Mouse (Mus musculus) induced T-regulatory cell, adult 2 months (primary cell): ENCODE measurements around the gene Ethe1.

Experiments
- DNase-seq: peaks from one replicate; pipeline ENCODE4 v3.0.0-alpha.2; 2012; ENCODE audit warnings: low read depth

Gene Ethe1

DNA sequence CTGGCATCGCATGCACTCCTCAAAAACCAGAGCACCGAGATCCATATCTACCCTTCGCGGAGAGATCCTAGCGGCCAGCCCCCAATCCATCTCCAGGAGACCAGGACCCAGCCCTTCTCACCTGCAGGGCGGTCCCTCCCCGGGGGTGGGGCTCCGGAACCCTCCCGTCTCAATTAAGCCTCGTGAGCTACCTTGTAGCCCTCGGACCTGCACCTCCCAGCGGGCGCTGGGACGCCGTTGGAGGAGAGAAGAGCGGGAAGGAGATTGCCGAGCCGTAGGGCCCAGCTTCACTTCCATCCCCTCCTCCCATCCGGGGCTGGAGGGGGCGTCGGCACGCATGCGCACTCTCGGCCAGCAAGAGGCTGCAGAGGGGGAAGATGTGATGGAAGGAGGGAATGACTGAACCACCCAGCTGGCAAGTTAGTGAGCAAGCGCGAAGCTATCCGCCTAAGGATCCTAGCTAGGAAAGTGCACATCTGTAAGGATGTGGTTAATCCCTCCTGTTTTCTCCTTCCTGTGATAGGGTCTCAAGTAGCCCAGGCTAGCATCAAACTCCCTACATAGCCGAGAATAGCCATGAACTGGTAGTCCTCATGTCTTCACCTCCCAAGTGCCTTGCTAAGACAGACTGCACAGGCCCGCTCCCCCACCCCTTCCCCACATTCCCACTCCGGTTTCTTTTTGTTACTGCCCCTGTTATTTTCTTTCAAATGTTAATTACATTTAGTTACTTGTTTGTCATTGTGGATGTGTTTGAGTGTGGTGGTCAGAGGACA, at the start of gene Ethe1, which contains the start of gene Zfp575:
Gene Ethe1 (plus strand): TSS at position 214 of the 776 bp plus-strand sequence.
Gene Zfp575 (minus strand): TSS at position 312 of the 776 bp plus-strand sequence.
- peak; percentile 38 for DNase-seq

DNA sequence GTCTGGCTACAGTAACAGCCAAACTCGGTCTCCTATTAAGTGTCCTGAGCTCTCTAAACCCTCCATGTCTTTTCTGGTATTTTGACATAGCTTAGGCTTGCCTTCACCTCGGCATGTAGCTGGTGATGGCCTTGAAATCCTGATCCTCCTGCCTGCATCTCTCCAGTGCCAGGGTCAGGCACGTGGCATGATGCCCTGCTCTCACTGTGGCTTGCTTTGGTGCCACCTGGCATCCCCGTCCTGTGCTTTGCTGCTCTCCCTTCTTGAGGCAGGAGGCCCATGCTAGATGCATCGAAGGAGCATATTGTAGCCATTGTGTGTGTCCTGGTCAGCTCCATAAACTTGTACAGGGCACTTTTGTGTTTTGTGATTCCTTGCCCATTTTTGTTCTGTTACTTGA, 49.8 kb upstream of the Ethe1 start:
- DNase-seq: no peak

DNA sequence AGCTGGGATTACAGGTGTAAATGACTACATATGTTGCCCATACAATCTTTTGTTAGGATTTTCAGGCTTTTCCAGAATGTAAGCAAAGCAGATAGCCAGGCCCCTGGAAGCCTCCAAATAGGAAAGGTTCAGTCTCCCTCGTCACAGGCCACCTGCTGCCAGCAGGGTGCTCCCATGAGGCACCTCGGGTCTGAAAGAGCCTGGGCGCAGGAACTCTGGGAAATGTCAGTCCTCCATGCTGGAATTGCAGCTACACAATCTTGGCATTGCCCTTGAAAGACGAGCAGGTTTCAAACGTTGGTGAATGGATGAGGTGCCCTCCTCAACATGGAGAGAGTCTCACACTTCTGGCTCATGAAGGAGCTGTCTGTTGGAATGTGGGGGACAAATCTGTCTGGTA, 49.2 kb upstream of the Ethe1 start:
- DNase-seq: no peak

DNA sequence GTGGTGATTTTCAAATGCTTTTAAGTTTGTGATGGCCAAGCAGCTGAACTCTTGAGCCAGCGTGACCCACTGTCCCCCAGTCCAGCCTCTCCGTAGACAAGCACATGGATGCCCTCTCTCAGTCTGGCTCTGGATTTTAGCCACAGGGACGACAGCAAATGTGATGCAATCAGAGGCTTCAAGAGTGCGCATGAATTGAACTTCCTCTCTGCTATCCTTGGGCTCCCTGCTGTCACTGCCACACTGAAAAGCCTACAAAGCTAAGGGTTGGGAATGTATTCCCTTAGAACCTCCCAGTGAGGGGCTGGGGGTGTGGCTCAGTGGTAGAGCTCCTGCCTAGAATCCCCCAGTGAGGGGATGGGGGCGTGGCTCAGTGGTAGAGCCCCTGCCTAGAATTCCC, 48.6 kb upstream of the Ethe1 start:
- DNase-seq: no peak

DNA sequence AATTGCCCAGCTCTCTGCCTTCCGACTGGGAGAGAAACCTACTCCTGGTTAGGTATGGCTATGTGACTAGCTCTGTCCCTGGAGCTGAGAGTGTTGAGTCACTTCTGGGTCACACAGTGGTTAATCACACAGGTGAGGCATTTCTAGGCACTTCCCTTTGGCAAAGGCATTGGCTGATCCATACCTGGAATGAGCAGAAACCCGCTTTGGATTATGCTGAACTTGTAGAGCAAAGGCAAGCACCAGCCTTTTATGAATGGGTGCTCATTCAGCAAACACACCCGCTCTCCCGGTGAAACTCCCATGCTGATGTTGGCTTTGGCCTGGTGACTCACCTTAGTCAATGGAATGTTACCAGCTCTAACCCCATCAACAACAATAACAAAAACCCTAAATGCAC, 47.7 kb upstream of the Ethe1 start:
- DNase-seq: no peak

DNA sequence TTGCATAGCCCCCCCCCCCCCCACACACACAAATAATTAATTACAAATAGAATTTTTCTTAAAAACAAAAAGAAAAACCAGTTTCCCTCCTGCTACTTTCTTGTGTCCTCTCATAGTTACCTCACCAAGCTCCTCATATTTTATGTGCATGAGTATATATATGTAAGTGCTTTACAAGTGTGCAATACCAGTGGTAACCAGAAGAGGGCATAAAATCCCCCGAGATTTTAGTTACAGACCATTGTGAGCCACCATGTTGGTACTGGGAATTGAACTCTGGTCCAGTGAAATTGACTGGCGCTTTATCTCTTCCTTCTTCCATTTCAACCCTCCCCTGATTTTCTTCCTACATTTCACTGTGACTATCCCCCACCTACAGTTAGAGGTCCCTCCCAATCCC, 42.8 kb upstream of the Ethe1 start:
- DNase-seq: peak; percentile 67

DNA sequence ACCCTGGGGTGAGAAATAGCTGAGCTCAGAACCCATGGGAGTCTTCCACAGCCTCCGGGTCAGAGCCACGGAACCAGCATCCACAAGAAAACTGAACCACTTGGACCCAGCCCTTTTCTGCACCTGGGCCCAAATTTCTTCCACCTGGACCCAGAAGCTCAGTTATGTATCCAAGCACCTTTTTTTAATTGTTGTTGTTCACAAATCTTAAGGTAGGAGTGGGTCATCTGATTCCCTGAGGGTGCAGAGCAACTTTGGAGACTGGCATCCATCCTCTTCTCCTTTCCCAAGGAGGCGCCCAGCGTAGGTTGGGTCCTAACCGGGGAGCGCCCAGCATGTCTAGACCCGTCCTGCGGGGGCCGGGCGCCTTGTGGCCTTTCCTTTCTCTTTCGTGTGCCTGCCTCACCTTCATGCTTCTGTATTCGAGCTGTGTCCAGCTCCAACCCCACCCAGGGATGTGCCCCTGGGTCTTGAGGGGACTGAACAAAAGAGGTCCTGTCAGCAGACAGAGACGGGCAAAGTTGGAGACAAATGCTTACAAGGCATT, 41.2 kb upstream of the Ethe1 start, which contains the start of the genes Pinlyp and Xrcc1:
Gene Pinlyp (minus strand): TSS at position 51 of the 547 bp plus-strand sequence.
Gene Xrcc1 (plus strand): TSS at position 222 of the 547 bp plus-strand sequence.
- DNase-seq: no peak

DNA sequence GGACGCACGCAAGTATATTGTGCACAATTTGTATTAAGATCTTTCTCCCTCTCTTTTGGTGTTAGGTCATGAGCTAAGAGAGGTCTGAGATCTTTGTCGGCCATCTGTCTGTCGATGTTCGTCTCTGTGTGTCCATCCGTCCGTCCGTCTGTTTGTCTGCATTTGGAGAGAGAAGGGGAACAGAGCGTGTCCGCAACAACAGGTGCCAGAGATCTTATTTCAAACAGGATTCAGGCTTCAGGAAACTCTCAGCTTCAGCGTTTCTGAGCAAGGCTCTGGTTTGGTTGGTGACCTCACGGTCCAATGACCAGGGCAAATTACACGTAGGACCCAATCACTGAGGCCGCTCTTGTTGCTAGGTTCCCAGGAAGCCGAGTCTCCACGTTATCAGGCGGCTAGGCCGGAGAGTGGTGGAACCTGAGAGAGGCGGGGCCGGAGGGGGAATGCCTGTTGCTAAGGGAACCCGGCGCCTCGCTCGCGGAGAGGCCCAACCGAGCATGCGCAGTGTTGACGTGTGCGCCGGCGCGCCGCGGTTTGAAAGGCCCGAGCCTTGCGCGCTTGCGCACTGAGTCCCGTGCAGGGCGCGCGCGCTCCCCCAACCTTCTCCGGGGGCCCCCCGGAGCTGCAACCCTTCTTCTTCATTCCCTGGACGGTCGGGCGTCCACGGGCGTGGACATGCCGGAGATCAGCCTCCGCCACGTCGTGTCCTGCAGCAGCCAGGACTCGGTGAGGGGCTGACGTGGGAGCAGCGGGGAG, 40.5 kb upstream of the Ethe1 start:
- peak; percentile 99 for DNase-seq

DNA sequence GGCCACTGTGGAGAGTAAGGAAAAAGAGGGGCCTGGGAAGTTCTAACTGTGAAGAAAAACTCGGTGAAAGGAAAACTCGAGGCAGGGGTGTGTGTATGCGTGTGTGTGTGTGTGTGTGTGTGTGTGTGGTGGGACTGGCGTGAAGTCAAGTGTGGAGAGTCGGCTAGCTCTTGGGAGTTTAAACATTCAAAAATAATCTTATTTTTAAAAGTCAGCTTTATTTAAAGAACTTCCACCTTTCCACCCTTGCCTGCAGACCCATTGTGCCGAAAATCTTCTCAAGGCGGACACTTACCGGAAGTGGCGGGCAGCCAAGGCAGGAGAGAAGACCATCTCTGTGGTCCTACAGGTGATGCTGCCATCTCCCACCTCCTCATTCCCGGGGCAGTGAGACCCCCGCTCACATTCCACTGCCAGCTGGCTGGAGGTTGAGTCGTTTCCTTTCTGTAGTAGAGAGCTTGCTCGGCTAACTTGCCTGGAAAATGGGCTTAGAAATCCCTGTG, 39.8 kb upstream of the Ethe1 start:
- peak; percentile 13 for DNase-seq

DNA sequence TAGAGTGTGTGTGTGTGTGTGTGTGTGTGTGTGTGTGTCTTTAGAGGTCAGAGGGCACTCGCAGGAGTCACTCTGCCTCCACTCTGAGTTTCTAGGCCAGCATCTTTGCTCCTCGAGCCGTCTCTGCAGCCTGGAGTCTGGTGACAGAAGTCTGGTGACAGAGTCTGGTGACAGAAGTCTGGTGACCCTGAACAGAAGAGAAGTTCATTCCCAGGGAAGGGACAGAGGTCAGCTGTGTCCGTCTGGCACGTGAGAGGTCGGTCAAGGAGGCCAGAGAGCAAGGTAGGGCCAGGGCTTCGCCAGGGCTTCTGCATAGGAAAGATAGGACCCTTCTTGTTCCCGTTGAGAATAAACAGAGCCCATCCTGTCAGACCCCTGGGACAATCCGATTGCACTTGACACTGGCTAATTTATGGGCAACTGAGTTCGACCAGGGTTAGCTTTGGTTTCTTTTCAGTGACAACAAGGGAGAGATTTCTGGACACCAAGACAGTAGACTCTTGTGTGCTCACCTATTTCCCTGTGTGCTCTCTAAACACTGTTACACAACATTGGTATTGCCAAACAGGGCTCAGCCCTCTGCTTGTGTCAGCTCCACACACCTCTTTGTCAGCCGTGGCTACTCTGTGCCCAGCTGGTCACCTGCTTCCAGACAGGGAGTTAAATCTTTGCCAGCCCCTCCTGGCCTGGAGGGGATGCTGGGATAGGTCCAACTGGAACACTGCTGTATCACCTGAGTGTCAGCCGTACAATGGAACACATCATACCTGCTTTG, 35.2 kb upstream of the Ethe1 start:
- no peak for DNase-seq

DNA sequence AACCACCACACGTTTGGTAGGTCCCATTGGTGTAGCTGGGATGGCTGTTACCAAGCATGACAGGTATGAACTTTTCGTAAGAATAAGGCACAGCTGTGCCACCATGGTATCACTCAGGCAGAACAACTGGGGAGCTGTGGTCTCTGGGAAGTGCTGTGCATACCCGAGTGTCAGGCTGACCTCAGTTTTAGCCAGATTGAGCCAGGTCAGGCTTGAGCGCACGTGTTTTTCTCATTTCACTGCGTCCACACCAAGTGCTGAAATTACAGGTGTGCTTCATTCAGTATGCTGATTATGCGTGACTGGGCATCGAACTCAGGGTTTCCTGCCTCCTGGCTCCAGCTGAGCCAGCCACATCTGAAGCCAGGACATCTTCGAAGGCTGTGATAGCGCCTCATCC, 31.6 kb upstream of the Ethe1 start:
- DNase-seq: no peak

DNA sequence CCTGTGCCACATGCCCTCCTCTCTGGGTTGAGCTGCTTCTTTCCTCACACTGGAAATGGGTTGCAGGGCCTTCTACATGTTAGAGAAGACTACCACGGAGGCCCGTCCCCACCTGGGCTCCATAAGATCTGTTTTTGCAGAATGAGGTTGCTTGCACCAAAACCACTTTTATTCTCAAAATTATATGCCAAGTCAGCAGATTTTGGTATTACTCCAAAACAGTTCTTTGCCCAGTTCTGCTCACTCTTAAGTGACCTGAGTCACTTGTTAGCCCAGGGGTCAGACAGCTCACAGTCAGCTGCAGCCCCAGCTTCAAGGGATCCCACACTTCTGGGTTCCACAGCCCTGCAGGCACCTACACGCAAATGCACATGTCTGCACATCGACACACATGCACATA, 25.9 kb upstream of the Ethe1 start:
- no peak for DNase-seq

DNA sequence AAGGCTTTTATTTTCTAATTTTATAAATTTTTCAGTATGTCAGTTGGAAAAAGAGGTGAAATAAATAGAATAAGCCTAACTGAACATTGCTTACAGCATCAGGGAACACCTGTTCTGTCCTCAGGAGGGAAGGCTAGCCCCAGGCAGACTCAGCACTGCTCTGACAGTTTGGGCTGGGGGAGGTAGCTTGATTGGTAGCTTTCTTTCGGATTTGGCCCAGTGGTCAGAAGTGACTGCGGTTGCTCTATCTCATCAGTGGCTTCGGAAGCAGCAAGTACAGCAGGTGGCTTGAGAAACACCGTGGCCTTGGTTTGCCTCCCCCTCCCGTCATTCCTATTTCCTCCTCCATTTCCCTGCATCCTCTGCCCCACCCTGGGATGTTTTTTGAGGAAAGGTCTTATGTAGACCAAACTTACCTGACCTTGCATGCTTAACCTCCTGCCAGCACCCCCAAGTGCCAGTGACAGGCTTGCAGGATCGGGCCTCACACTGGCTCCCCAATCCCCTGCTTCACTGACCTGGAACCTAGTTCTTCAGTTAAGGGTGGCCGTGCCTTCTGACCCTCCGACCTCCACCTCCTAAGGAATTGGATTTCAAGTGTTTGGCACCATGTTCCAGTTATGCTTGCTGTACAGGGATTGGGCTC, 24.0 kb upstream of the Ethe1 start:
- DNase-seq: no peak

DNA sequence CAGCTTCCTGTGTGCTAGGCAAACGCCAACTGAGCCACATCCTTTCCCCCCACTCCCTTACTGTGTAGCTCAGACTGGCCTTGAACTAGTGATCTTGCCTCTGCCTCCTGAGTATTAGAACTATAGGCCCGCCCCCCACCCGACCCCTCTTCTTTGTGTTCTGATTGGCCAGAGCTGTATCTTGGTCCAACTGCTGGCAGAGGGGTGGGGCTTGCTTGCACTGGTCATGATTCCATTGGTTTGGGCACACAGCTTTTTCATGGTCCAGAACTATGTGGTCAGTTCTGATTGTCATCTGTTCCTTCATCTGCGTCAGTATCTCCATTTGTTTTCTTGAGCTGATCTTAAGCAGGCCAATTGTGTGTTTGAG, 23.5 kb upstream of the Ethe1 start:
- no peak for DNase-seq

DNA sequence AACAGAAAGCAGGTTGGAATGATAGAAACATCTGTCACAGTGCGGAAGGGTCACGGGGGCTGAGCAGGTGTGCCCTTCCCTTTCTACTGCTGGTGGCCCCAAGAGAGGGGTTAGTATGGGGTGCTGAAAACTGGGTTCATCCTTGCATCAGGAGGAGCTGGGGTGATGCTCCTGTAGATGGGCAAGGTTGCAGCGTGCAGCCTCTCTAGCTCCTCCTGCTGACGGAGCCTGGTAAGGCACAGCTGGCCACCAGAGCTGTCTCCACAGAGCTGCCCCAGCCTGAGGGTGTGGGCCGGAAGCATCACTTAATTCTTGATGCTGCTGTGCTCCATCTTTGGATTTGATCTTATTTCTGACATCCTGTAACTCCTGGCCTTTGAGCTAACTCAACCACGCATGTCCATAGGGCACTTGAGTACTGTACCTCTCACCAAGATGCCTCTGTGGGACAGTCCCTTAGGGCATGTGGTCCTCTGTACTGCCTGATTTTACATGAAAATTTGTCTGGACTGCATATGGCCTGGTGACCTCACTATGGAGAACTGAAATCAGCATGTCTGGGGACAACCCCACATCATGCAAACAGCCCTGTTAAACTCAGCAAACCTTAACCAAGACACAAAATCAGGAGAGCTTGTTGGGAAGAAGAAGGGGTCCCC, 22.6 kb upstream of the Ethe1 start:
- DNase-seq: peak; percentile 82

DNA sequence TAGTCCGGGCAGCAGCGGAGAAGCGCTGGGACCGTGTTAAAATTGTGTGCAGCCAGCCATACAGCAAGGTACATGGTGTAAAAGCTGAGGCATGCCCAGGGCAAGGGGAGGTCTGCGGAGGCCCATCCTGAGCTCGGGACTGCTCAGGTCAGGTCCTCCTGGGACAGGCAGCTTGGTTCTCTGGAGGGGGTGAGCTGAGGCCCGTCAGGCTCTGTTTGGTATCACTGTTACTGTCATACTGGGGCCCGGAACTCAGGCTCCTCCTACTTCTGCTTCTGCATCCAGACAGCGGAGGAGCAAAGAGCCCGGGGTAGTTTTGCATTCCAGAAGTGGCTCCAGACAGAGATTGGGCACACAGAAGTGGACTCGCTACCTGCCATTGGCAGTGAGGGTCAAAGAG, 21.7 kb upstream of the Ethe1 start:
- DNase-seq: no peak

DNA sequence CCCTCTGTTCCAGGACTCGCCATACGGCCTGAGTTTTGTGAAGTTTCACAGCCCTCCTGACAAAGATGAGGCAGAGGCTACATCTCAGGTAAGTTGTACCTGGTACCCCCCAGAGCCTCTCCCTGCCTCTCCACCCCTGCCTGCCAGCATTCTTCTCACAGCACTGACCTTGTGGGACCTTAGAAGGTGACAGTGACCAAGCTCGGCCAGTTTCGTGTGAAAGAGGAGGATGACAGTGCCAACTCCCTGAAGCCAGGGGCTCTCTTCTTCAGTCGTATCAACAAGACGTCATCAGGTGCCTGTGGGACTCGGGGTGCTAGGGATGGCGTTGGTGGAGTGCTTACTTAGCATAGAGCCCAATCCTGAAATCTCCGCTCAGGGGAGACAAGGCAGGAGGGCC, 21.1 kb upstream of the Ethe1 start:
- no peak for DNase-seq

DNA sequence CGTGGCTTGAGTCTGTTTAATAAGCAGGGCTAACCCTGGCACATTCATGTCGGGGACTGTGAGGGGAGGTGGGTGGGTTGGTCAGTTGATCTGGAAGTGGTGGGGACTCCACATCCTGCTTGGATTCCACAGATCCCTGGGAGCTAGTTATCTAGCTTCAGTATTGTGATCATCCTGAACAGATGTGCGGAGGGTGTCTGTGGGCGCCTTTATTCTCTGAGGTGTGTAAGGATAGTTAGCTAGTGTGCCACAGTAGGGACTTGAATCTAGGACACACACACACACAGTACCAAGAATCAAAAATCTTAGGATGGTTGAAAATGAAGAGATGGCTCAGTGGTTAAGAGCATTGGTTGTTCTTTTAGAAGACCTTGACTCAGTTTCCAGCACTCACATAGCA, 18.8 kb upstream of the Ethe1 start:
- no peak for DNase-seq

DNA sequence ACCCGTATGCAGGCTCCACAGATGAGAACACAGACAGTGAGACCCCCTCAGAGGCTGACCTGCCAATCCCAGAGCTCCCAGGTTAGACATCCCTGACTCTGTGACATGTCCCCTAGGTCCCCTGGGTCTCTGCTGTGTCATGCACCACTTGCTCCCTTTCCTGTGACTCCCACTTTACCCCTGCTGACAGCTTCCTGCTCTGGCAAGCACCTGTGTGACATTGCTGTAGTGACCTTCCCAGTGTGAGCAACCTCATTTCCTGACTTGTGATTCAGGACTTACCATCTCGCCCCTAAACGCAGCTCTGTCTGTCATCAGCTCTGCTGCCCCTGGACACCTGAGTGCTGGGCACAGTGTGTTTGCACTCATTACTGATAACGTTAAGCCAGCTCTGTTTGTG, 16.3 kb upstream of the Ethe1 start:
- no peak for DNase-seq

DNA sequence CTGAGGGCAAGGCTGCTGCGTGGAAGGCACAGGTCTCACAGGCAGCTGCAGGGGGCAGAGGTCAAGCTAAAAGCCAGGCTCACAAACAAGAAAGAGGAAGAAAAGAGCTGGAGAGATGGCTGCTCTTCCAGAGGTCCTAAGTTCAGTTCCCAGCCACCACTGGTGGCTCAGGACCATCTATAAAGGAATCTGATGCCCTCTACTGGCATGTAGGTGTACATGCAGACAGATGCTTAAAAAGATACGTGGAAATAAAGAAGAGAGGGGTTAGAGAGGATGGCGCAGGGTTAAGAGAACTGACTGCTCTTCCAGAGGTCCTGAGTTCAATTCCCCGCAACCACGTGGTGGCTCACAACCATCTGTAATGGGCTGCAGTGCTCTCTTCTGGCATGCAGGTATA, 14.9 kb upstream of the Ethe1 start:
- DNase-seq: peak; percentile 41

DNA sequence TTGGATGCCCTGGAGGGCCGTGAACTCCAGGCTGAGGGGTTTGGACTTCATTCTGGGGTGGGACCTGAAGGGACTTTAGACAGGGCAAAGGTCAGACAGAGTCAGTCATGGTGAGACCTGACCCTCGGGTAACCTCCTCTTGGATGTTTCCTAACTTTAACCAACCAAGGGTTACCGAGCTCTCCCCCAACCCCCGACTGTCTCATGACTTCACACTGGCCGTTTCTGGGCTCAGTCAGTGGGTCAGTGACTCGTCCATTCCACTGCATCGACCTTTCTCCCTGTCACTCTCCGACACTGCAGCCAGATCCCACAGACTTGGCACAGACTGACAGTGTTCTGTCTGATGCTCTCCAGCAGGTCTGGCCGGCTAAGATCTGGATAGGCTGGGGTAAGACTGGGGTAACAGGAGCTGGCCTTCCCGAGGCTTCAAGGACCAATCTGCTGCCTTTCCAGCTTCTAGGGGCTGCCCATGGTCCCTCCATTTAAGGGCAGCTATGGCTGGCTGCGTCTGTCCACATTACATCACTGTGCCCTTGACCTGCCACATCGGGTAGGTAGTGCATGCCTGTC, 13.0 kb upstream of the Ethe1 start:
- DNase-seq: no peak
